Mouse (Mus musculus): ENCODE data around the gene Ddah1. TPM values are rescaled to one million over a fixed set of nuclear protein-coding genes. Genes with fewer than 3 reads are reported as not detected.

Gene Ddah1
- total RNA-seq (2014; rRNA removed) (43.1 and 50.7 TPM in 2 replicates), polyA plus RNA-seq (2012; rRNA removed) (80.8 and 86.1 TPM in 2 replicates)

DNA sequence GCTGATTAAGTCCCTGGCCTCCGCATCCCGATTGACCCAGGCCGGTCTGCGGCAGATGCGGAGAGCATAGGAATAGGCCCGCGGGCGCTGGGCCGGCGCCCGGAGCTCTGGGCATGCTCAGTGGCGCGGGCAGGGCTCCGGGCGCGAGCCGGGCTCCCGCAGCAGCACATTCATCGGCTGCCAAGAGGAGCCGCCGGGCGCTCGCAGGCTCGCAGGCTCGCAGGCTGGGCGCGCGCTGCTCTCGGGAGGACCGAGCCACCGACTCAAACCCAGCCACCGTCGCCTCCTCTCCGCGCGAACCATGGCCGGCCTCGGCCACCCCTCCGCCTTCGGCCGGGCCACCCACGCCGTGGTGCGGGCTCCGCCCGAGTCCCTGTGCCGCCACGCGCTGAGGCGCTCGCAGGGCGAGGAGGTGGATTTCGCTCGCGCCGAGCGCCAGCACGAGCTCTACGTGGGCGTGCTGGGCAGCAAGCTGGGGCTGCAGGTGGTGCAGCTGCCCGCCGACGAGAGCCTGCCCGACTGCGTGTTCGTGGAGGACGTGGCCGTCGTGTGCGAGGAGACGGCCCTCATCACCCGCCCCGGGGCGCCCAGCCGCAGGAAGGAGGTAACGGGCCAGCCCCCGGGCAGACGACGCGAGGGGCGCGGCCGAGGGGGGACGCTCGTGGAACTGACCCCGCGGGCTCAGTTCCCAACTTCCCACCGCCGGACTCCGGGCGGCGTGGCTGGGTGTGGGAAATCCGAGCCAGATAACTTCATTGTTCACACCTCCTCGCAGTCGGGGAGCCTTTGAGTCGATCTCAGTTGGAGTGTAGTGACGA lies at the start of gene Ddah1:
Ddah1 (plus strand) TSS at position 115 of the 818 bp plus-strand sequence.
- WGBS = under 1% methylated on average over 97 of the region's 97 CpGs
- H3K36me3 ChIP-seq (ENCODE audit: control insufficient read depth, insufficient read depth, low read length) = no peaks in the 10 kb centered on the region
- peaks cover 30% of the 10 kb centered on the region for H3K4me1 ChIP-seq (ENCODE audit: control insufficient read depth, insufficient read depth, low read length)
- TF ChIP-seq CTCF (IDR thresholded peaks at IDR 0.05; ENCODE audit: low read depth, low read length) = no peak
- TF ChIP-seq POLR2A (IDR thresholded peaks at IDR 0.05; ENCODE audit: extremely low read depth, insufficient read depth, low read length) = no peak
- no peaks in the 10 kb centered on the region for H3K27me3 ChIP-seq (ENCODE audit: control insufficient read depth, insufficient read depth, low read length)
- peak within 1 kb of the TSS; percentile 63 for H3K4me3 ChIP-seq (ENCODE audit: insufficient read depth, low read depth, low read length)
- H3K27ac ChIP-seq (replicated peaks; ENCODE audit: insufficient read depth, low read depth, low read length) = peak within 1 kb of the TSS; percentile 25
- H3K9ac ChIP-seq (ENCODE audit: low read depth, low read length) = peak within 1 kb of the TSS; percentile 78
- H3K79me2 ChIP-seq (ENCODE audit: control insufficient read depth, insufficient read depth, low read length) = peaks cover under 1% of the 10 kb centered on the region; the same call in 1 of the 2 replicates
- peak; percentile 55 for DNase-seq (ENCODE audit: extremely low read depth, low read depth, low spot score)

DNA sequence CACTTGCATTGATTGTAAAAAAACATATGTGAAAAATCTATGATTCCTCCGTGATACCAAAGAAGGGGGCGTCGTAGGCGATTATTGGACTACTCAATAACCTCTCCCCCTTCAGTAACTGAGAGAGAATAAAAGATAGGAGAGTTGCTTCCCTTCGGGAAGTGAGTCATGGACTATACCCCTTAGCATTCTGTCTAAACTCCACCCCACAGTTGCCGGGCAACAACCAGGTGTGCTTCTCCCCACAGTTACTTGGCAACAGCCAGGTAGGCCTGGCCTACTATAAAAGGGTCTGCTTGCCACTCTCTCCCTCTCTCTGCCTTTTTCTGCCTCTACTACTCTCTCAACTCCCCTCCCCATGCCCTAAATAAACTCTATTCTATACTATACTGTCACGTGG lies 42.6 kb upstream of the Ddah1 start:
- Histone ChIP-seq H3K27me3 (ENCODE audit: control insufficient read depth, insufficient read depth, low read length) (no peaks in the 10 kb centered on the region), H3K4me3 (ENCODE audit: insufficient read depth, low read depth, low read length) (no peak overlapping the region), H3K36me3 (ENCODE audit: control insufficient read depth, insufficient read depth, low read length) (no peaks in the 10 kb centered on the region), H3K9ac (ENCODE audit: low read depth, low read length) (no peak overlapping the region), H3K27ac (replicated peaks; ENCODE audit: insufficient read depth, low read depth, low read length) (no peak overlapping the region), H3K4me1 (ENCODE audit: control insufficient read depth, insufficient read depth, low read length) (no peaks in the 10 kb centered on the region), H3K79me2 (ENCODE audit: control insufficient read depth, insufficient read depth, low read length) (no peaks in the 10 kb centered on the region)
- no peak for DNase-seq (ENCODE audit: extremely low read depth, low read depth, low spot score)
- WGBS = 82% methylated on average over 7 of the region's 7 CpGs
- no peak for TF ChIP-seq POLR2A (IDR thresholded peaks at IDR 0.05; ENCODE audit: extremely low read depth, insufficient read depth, low read length)
- TF ChIP-seq CTCF (IDR thresholded peaks at IDR 0.05; ENCODE audit: low read depth, low read length) = no peak

DNA sequence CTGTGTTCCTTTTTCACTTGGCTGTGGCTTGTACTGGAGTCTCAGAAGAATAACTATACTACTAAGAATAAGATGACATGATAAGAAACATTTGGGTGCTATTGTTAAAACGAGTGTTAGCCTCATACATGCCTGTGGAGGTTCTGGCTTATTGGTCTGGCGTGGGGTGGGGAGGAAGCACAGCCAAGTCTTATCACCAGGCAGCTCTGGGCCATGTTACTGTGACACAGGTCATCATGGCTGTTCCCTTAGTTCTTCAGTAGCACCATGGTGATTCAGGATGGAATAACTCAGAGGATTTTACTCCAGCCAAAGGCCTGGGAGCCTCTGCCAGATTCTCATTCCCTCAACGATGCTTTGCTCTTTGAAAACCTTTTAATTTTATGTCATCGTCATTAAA lies 38.8 kb upstream of the Ddah1 start:
- no peaks in the 10 kb centered on the region for H3K4me1 ChIP-seq (ENCODE audit: control insufficient read depth, insufficient read depth, low read length)
- H3K79me2 ChIP-seq (ENCODE audit: control insufficient read depth, insufficient read depth, low read length) = no peaks in the 10 kb centered on the region
- no peak overlapping the region for H3K9ac ChIP-seq (ENCODE audit: low read depth, low read length)
- no peaks in the 10 kb centered on the region for H3K36me3 ChIP-seq (ENCODE audit: control insufficient read depth, insufficient read depth, low read length)
- no peak overlapping the region for H3K27ac ChIP-seq (replicated peaks; ENCODE audit: insufficient read depth, low read depth, low read length)
- DNase-seq (ENCODE audit: extremely low read depth, low read depth, low spot score) = no peak
- 75% methylated on average over 4 of the region's 4 CpGs for WGBS
- TF ChIP-seq CTCF (IDR thresholded peaks at IDR 0.05; ENCODE audit: low read depth, low read length) (no peak), POLR2A (IDR thresholded peaks at IDR 0.05; ENCODE audit: extremely low read depth, insufficient read depth, low read length) (no peak)
- H3K4me3 ChIP-seq (ENCODE audit: insufficient read depth, low read depth, low read length) = no peak overlapping the region
- H3K27me3 ChIP-seq (ENCODE audit: control insufficient read depth, insufficient read depth, low read length) = no peaks in the 10 kb centered on the region

DNA sequence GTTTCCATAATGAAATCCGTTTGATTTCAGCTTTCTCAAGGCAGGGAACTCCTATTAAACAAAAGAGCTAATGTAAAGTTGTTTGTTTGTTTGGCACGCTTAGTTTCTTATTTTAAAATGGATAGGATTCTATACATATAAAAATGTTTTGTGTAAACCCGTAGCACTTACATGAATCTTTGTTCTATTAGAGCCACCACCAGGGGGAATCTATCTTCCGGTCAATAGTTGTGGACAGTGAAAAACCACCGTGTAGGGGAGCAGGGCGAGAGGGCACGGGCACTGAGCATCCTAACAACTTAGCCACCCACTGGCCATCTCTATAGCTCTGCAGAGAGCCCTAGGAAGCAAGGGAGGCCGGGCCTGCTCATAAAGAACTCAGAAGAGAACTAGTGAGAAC lies 33.4 kb upstream of the Ddah1 start:
- Histone ChIP-seq H3K79me2 (ENCODE audit: control insufficient read depth, insufficient read depth, low read length) (no peaks in the 10 kb centered on the region), H3K27ac (replicated peaks; ENCODE audit: insufficient read depth, low read depth, low read length) (no peak overlapping the region), H3K4me3 (ENCODE audit: insufficient read depth, low read depth, low read length) (no peak overlapping the region), H3K27me3 (ENCODE audit: control insufficient read depth, insufficient read depth, low read length) (no peaks in the 10 kb centered on the region), H3K4me1 (ENCODE audit: control insufficient read depth, insufficient read depth, low read length) (no peaks in the 10 kb centered on the region), H3K36me3 (ENCODE audit: control insufficient read depth, insufficient read depth, low read length) (no peaks in the 10 kb centered on the region), H3K9ac (ENCODE audit: low read depth, low read length) (no peak overlapping the region)
- DNase-seq (ENCODE audit: extremely low read depth, low read depth, low spot score) = peak; percentile 50
- no peak for TF ChIP-seq POLR2A (IDR thresholded peaks at IDR 0.05; ENCODE audit: extremely low read depth, insufficient read depth, low read length)
- TF ChIP-seq CTCF (IDR thresholded peaks at IDR 0.05; ENCODE audit: low read depth, low read length) = peak; percentile 37; the same call in 1 of the 2 replicates
- 57% methylated on average over 8 of the region's 8 CpGs for WGBS

DNA sequence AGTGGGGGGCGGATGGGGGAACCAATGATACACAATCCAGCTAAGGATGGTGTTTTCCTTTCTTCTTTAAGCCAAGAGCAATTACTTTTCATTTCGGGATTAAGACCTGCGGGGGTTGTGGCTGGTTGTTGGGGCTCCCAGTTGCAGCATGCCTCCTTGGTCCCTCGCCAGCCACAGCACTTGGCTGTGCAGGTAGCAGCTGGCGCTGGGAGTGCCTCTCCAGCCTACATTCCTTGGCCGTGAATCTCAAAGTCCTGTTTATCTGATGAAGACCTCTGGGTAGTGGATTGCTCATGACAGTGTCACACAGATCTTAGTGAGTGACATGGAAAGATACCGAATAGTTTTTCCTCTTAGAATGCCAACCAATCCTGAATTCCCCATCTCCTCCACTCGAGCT lies 30.1 kb upstream of the Ddah1 start:
- no peaks in the 10 kb centered on the region for H3K79me2 ChIP-seq (ENCODE audit: control insufficient read depth, insufficient read depth, low read length)

DNA sequence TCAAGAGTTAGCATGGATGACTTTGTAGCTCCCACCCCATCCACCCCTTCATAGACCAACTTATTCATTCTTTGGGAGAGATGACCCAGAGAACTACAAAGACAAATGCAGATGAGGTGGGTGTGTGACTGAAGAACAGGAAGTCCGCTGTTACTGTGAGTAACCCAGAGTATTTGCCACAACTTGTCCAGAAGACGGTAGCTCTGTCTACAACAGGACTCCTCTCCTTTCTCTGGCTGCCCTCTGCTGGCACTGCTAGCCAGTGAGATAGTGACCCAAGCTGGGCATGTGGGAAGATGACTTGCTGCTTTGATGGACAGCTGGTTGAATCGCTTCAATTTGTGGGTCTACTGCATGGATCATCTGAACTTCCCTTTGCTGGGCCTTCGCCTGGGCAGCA lies 28.9 kb upstream of the Ddah1 start:
- 66% methylated on average over 4 of the region's 4 CpGs for WGBS
- TF ChIP-seq POLR2A (IDR thresholded peaks at IDR 0.05; ENCODE audit: extremely low read depth, insufficient read depth, low read length) (no peak), CTCF (IDR thresholded peaks at IDR 0.05; ENCODE audit: low read depth, low read length) (peak; percentile 61)
- H3K27ac ChIP-seq (replicated peaks; ENCODE audit: insufficient read depth, low read depth, low read length) = no peak overlapping the region
- DNase-seq (ENCODE audit: extremely low read depth, low read depth, low spot score) = peak; percentile 27
- H3K27me3 ChIP-seq (ENCODE audit: control insufficient read depth, insufficient read depth, low read length) = no peaks in the 10 kb centered on the region
- no peak overlapping the region for H3K4me3 ChIP-seq (ENCODE audit: insufficient read depth, low read depth, low read length)
- no peak overlapping the region for H3K9ac ChIP-seq (ENCODE audit: low read depth, low read length)
- no peaks in the 10 kb centered on the region for H3K36me3 ChIP-seq (ENCODE audit: control insufficient read depth, insufficient read depth, low read length)
- H3K4me1 ChIP-seq (ENCODE audit: control insufficient read depth, insufficient read depth, low read length) = no peaks in the 10 kb centered on the region
- H3K79me2 ChIP-seq (ENCODE audit: control insufficient read depth, insufficient read depth, low read length) = no peaks in the 10 kb centered on the region

More for the DNA sequence above, 30.1 kb upstream of the Ddah1 start:
- Histone ChIP-seq H3K4me1 (ENCODE audit: control insufficient read depth, insufficient read depth, low read length) (no peaks in the 10 kb centered on the region), H3K27ac (replicated peaks; ENCODE audit: insufficient read depth, low read depth, low read length) (no peak overlapping the region), H3K9ac (ENCODE audit: low read depth, low read length) (no peak overlapping the region), H3K36me3 (ENCODE audit: control insufficient read depth, insufficient read depth, low read length) (no peaks in the 10 kb centered on the region), H3K4me3 (ENCODE audit: insufficient read depth, low read depth, low read length) (no peak overlapping the region), H3K27me3 (ENCODE audit: control insufficient read depth, insufficient read depth, low read length) (no peaks in the 10 kb centered on the region)
- TF ChIP-seq CTCF (IDR thresholded peaks at IDR 0.05; ENCODE audit: low read depth, low read length) (no peak), POLR2A (IDR thresholded peaks at IDR 0.05; ENCODE audit: extremely low read depth, insufficient read depth, low read length) (no peak)
- no peak for DNase-seq (ENCODE audit: extremely low read depth, low read depth, low spot score)
- WGBS = 72% methylated on average over 8 of the region's 8 CpGs
